Mouse (Mus musculus): ENCODE data around the gene Fam13c. TPM values are rescaled to one million over a fixed set of nuclear protein-coding genes. Genes with fewer than 3 reads are reported as not detected.

The Fam13c gene
- polyA plus RNA-seq, 1 experiment from 2014 or later = 5.5 TPM

DNA sequence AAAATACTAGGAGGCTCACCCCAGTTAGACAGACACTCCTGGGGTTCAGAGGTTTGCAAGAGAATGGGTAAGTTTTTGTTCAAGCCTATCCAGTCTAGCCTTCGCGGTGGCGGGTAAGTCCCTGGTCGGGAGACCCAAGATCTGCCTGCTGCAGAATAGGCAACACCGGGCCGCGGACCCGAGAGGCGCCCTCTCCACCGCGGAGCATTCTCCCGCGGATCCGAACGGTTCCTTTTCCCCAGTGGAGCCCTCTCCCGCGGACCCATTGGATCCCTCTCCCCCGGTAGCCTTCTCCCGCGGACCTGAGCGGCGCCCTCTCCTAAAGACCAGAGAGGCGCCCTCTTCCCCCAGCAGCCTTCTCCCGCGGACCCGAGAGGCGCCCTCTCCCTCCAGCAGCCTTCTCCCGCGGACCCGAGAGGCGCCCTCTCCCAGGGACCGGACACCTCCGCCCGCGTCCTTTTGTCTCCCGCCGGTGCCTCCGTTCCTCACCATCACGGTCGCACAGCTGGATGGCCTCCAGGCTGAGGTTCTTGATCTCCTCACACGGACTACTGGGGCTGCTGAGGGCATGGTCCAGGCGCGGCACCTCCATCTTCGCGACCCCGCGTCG lies 158.3 kb downstream of the Fam13c start:
- Histone ChIP-seq H3K4me2 (ENCODE audit: low read length) (peak overlapping the region; percentile 87), H3K27ac (peak overlapping the region; percentile 22; the same call in 1 of the 2 replicates), H3K9me3 (replicated peaks; ENCODE audit: low read length) (no peaks in the 10 kb centered on the region), H3K27me3 (ENCODE audit: insufficient read depth, low read length) (0 out of 2 replicates have a peak, but pooled peaks cover 12% of the 10 kb centered on the region), H3K4me1 (replicated peaks; ENCODE audit: insufficient read depth, low read length) (no peaks in the 10 kb centered on the region; the same call in 1 of the 2 replicates), H3K36me3 (ENCODE audit: insufficient read depth, low read length) (no peaks in the 10 kb centered on the region), H3K9ac (ENCODE audit: low read depth, low read length) (peak overlapping the region; percentile 46; the same call in 1 of the 2 replicates), H3K4me3 (replicated peaks; ENCODE audit: low read depth, low read length) (peak overlapping the region; percentile 58)
- under 1% methylated on average over 46 of the region's 48 CpGs for WGBS
- TF ChIP-seq CTCF (IDR thresholded peaks at IDR 0.05; ENCODE audit: low read depth) = no peak
- ATAC-seq (replicated peaks; ENCODE audit: low FRiP score, low read depth) (peak; percentile 57), DNase-seq (ENCODE audit: low spot score) (peak; percentile 5)

DNA sequence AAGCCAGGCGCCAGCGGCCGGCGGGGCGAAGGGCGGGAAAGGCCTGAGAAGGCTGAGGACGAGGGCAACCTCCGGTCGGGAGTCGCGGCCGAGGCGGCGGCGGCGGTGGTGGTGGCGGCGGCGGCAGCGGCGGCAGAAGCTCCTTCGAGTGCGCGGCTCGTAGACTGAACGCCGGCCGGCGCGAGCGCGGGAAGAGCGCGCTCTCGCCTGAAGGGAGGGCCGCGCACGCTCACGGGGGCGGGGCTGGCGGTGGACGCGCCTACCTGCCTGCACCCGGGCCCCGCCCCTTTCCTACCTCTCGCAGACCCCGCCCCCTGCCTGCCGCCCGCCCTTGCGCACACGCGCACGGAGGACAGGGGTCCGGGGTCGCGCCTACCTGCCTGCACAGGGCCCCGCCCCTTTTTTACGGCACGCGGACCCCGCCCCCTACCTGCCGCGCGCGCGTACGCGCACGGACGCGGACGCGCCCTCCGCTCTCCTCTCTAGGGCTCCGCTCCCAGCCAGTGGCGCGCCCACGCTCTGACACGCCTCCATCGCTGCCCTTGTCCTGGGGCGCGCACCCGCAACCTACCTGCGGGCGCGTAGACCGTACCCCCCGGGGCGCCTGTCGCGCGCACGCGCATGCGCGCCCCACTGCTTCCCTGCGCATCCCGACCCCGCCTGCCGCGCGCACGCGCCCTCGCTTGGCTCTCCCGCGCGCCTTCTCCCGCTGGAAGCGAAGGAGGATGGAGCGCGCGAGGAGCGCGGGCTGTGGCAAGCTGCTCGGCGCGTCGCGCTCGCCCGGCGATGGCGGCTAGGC lies 159.0 kb downstream of the Fam13c start:
- Histone ChIP-seq H3K27ac (peak overlapping the region; percentile 63; the same call in 1 of the 2 replicates), H3K4me2 (ENCODE audit: low read length) (peak overlapping the region; percentile 87), H3K4me3 (replicated peaks; ENCODE audit: low read depth, low read length) (peak overlapping the region; percentile 58), H3K36me3 (ENCODE audit: insufficient read depth, low read length) (no peaks in the 10 kb centered on the region), H3K27me3 (ENCODE audit: insufficient read depth, low read length) (0 out of 2 replicates have a peak, but pooled peaks cover 12% of the 10 kb centered on the region), H3K9ac (ENCODE audit: low read depth, low read length) (peak overlapping the region; percentile 56), H3K4me1 (replicated peaks; ENCODE audit: insufficient read depth, low read length) (no peaks in the 10 kb centered on the region; the same call in 1 of the 2 replicates), H3K9me3 (replicated peaks; ENCODE audit: low read length) (no peaks in the 10 kb centered on the region)
- TF ChIP-seq CTCF (IDR thresholded peaks at IDR 0.05; ENCODE audit: low read depth) = peak; percentile 27; the same call in 1 of the 2 replicates
- DNase-seq (ENCODE audit: low spot score) (peak; percentile 73), ATAC-seq (replicated peaks; ENCODE audit: low FRiP score, low read depth) (peak; percentile 95)
- WGBS = under 1% methylated on average over 48 of the region's 124 CpGs

DNA sequence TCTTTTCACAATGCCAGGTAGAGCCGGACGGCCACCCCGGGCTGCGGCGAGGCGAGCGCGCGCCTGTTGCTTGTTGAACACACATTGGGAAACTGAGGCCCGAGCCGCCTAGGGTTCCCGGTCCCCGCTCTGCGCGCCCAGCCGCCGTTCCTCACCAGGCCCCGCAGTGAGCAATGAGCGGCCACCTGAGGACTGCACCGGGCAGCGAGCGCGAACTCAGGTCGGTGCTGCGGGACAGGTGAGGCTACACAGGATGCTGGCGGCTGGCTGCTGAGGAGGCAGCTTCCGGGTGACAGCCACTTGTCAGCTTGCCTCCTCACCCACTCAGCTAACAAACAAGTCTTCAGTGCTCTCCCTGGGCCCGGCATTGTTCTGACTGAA lies 159.6 kb downstream of the Fam13c start:
- H3K4me2 ChIP-seq (ENCODE audit: low read length) = peak overlapping the region; percentile 87
- ATAC-seq (replicated peaks; ENCODE audit: low FRiP score, low read depth) (peak; percentile 33), DNase-seq (ENCODE audit: low spot score) (no peak)
- H3K27me3 ChIP-seq (ENCODE audit: insufficient read depth, low read length) = 0 out of 2 replicates have a peak, but pooled peaks cover 12% of the 10 kb centered on the region
- H3K9me3 ChIP-seq (replicated peaks; ENCODE audit: low read length) = no peaks in the 10 kb centered on the region
- TF ChIP-seq CTCF (IDR thresholded peaks at IDR 0.05; ENCODE audit: low read depth) = no peak
- H3K9ac ChIP-seq (ENCODE audit: low read depth, low read length) = peak overlapping the region; percentile 56
- H3K27ac ChIP-seq = peak overlapping the region; percentile 63; the same call in 1 of the 2 replicates
- H3K36me3 ChIP-seq (ENCODE audit: insufficient read depth, low read length) = no peaks in the 10 kb centered on the region
- no peaks in the 10 kb centered on the region; the same call in 1 of the 2 replicates for H3K4me1 ChIP-seq (replicated peaks; ENCODE audit: insufficient read depth, low read length)
- peak overlapping the region; percentile 58 for H3K4me3 ChIP-seq (replicated peaks; ENCODE audit: low read depth, low read length)
- 2% methylated on average over 28 of the region's 28 CpGs for WGBS

Other genes starting within 250 kb of the Fam13c start
- 6.0 and 9.8 TPM in 2 replicates for gene Mrln, start 235.8 kb upstream of the Fam13c start, polyA plus RNA-seq (2015; fragmentation: Nextera tagmentation; extraction: Ambion mirVana)
- gene Slc16a9, start 195.4 kb upstream of the Fam13c start, polyA plus RNA-seq (2015; fragmentation: Nextera tagmentation; extraction: Ambion mirVana) = 6.7 and 7.5 TPM in 2 replicates
- 35.0 and 35.3 TPM in 2 replicates for gene Phyhipl, start 215.5 kb downstream of the Fam13c start, polyA plus RNA-seq (2015; fragmentation: Nextera tagmentation; extraction: Ambion mirVana)

All from kidney, postnatal 0 days (tissue).